Mouse (Mus musculus): ENCODE measurements around the gene Qpct.
A peak's percentile ranks its signal among the peaks of the same experiment; 100 is the strongest.

Gene Qpct

GRCm38 (mm10) chr17:79069766-79070480, 18.2 kb downstream of the Qpct start:
- DNase-seq (ENCODE audit: extremely low read depth, insufficient read length, low spot score): no peak

DNA sequence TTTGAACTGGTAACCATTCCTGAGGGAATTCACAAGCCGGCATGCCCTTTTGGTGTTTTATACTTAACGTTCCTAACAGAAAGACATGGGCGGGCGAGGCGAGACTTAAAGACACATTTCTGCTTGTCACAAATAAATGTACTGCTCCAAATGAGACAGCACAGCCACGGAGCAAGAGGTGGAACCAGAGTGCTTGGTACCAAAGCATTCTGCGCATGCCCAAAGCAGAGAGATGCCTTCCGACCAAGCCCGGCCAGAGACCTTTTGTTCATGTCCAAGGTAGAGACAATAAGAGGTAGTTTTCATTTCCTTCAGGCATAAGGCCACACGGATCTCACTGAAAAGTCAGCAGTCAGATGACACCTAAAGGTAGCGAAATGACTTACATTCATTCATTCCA, 20.2 kb downstream of the Qpct start:
- no peak for DNase-seq (ENCODE audit: extremely low read depth, insufficient read length, low spot score)

DNA sequence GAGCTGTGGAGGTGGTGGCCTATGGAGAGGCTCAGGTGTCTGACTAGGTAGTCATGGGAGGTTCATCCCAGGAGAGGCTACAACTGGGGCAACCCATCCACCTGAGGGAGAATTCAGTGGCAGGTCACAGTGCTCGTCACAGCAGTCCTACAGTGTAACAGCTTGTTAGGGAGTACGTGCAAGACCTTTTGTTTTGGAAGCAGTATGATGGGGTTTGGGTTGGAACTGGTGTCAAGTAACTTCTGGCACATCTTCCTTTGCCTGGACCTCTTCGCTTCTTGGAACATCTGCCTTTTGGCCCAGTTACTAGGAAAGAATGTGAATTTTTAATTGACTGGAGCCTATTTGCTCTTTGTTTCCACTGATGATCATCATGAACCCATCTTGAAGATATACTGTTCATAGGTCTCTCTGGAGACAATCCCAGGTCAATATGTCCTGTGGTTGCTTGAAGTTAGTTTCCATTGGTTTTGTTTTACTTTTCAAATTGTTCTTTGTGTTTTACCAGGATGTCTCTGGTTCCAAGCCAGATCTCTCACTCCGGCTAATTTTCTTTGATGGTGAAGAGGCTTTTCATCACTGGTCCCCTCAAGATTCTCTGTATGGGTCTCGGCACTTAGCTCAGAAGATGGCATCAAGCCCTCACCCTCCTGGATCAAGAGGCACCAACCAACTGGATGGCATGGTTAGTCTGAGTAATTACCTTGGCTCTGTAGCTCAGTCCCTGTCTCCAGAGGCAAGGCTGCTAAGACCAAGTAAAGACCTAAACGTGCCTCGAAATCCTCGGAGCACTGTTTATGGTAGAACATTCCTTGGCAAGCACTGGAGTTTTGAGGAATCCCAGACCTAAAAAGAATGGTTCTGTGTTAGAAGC, 25.5 kb downstream of the Qpct start:
- DNase-seq (ENCODE audit: extremely low read depth, insufficient read length, low spot score): no peak

DNA sequence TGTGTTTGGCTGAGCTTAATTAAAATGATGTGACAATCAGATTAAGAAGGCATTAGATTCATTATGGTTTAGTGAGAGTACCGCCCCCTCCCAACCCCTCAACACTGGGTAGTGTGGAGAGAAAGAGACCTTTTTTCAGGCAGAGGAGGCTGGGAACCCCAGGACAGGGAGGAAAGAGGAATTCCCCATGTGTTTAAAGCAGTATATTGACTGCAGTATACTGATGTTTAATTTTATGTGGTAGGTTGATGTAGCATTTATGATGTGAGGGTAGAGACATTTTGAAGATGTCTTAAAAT, 26.1 kb downstream of the Qpct start:
- DNase-seq (ENCODE audit: extremely low read depth, insufficient read length, low spot score): no peak

- DNase-seq (ENCODE audit: extremely low read depth, insufficient read length, low spot score): no peak
These were observed 26.5 kb downstream of the Qpct start for GRCm38 (mm10) chr17:79078248-79078647.

GRCm38 (mm10) chr17:79091710-79092109, 40.0 kb downstream of the Qpct start:
- DNase-seq (ENCODE audit: extremely low read depth, insufficient read length, low spot score): no peak

DNA sequence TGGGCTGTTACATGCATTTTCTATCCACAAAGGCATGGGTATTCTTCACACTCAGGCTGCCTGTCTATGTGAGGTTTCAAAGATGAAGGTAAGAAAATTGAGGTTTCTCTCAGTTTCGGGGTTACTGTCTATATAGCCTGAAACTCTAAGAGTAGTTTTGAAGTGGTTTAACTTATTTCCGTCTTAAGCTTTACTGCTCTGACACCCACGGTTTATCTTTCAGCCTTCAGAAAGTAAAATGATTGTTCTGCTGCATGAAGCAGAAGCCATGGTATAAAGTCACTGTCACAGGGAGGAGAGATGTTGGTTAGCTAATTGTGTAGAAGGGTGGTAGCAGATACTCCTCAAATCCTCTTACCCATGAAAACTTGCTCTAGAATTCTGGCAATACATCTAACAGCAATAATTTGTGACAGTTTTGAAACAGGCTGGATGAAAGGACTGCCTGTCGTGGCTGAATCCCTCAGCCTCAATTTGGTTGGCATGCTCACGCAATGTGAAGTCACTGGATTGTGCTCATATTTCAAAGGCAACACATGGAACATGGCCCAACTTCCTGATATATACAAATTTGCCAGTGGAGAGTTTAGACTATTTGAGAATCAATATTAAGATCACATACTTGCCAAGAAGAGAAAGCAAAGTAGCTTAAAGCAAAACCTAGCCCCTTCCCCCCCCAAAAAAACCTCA, 41.7 kb downstream of the Qpct start:
- no peak for DNase-seq (ENCODE audit: extremely low read depth, insufficient read length, low spot score)

GRCm38 (mm10) chr17:79095624-79096023, 43.9 kb downstream of the Qpct start:
- no peak for DNase-seq (ENCODE audit: extremely low read depth, insufficient read length, low spot score)

DNA sequence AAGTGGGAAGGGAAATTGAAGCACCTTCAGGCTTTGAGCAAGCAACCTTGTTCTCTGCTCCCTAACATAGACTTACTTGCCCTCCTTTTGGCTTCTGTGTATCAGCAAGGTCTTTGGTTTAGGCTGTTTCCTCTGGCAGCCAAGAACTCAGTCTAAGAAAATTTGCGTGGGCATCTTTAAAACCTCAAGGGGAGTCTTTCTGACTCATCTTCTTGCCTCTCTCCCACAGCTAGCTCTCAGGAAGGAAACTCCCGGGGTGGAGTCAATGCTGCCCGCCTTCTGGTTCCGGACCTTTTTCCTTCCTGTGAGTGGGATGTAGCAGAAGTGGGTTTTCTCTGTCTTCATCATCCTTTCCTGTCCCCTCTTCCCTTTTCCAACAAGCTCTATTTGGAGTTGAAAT, 48.2 kb downstream of the Qpct start:
- peak; percentile 20 for DNase-seq (ENCODE audit: extremely low read depth, insufficient read length, low spot score)

GRCm38 (mm10) chr17:79108238-79108637, 56.5 kb downstream of the Qpct start:
- no peak for DNase-seq (ENCODE audit: extremely low read depth, insufficient read length, low spot score)

DNA sequence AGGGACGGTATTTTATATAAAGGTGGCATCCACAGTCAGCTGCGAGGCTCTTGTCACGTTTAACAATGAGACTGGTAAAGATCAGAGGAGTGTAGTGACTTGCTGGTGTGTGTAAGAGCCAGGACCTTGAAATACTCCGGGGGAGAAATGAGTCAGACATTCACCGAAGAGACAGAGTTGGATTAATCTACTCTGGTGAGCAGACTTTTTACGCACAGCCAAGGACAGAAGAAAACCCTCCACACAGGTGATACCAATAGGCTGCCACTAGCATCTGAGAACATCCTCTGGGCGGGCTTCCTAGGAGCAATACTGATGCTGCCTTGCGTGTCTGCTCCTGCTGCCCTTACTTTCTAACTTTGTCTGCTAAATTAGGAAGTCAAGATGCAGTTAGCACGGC, 57.9 kb downstream of the Qpct start:
- DNase-seq (ENCODE audit: extremely low read depth, insufficient read length, low spot score): no peak

DNA sequence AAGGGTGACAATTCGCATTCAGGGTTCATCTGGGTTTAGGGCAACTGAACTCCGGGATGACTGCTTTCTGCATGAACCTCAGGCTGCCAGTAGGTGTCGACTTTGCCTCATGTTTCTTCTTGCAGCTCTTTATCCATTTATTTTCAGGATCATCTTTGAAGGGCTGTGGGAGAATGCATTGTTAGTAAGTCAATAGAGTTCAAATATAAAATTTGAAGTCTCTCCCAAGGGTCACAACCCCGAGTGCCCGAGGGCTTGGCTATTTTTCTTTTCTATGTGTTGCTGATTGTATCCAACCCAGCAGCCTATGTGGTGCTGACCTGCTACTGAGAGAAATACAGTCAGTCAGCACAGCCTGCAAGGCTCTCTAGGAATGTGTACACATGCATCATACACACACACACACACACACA, 59.2 kb downstream of the Qpct start:
- peak; percentile 39 for DNase-seq (ENCODE audit: extremely low read depth, insufficient read length, low spot score)

- DNase-seq (ENCODE audit: extremely low read depth, insufficient read length, low spot score): peak; percentile 48
These were observed 63.5 kb downstream of the Qpct start for GRCm38 (mm10) chr17:79115248-79115647.

GRCm38 (mm10) chr17:79119066-79119465, 67.4 kb downstream of the Qpct start:
- no peak for DNase-seq (ENCODE audit: extremely low read depth, insufficient read length, low spot score)

GRCm38 (mm10) chr17:79120269-79120668, 68.6 kb downstream of the Qpct start:
- no peak for DNase-seq (ENCODE audit: extremely low read depth, insufficient read length, low spot score)

GRCm38 (mm10) chr17:79133740-79134139, 82.0 kb downstream of the Qpct start:
- DNase-seq (ENCODE audit: extremely low read depth, insufficient read length, low spot score): no peak

DNA sequence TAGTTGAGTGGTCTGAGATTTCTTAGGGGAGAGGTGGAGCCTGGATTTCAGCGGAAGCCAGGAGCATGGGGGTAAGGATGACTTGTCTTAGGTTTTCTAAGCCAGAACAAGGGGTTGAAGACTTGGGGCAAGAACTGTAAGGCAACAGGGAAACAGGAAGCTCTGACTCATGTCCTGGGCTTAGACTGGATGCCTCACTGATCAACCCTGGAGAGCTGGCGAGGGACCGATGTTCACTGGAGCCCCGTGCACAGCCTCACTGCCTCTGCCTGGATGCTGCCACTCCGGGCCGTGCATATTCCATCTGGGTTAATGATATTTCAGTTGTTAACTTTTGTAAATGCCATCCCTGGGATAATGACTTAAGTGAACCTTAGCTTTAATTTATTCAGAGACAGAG, 84.1 kb downstream of the Qpct start:
- DNase-seq (ENCODE audit: extremely low read depth, insufficient read length, low spot score): peak; percentile 61

DNA sequence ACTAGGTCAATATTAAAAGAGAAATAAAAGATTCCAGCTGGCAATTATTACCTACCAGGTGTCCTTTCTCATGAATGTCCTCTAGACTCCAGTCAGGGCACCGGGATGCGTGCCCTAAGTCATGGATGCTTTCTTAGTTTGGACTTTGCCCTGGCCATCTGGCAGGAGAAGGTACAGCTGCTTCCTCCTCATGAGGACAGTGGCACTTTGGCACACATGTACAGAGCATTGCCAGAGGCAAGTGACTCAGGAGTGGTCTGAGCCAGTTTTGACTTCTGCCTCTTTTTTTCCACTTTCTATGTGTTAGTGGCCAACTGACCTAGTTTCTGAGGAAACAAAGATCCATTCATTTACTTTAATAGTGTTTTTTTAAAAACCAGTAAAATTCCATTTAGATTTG, 84.7 kb downstream of the Qpct start:
- DNase-seq (ENCODE audit: extremely low read depth, insufficient read length, low spot score): peak; percentile 68
